Mouse (Mus musculus) liver, embryonic 11.5 days (tissue): ENCODE measurements around the gene Cradd. TPM values are rescaled to one million over a fixed set of nuclear protein-coding genes. Genes with fewer than 3 reads are reported as not detected.
A peak's percentile ranks its signal among the peaks of the same experiment; 100 is the strongest.

ENCODE experiments used
- ATAC-seq: fragments of 200-750 bp; cut with Nextera tagmentation; replicated peaks from 2 replicates; pipeline ENCODE4 v1.8.0; 2017; ENCODE audit warnings: moderate number of reproducible peaks, mild to moderate bottlenecking, moderate TSS enrichment, moderate library complexity; ENCODE audit not compliant: low FRiP score
- DNase-seq: peaks from one replicate; pipeline ENCODE4 v3.0.0-alpha.2; 2017; ENCODE audit warnings: low spot score
- H3K27ac ChIP-seq: fragments of 300-500 bp; sonication (generic); 2 replicates; pipeline ENCODE4 v1.5.1; 2014; ENCODE audit warnings: mild to moderate bottlenecking, low read depth, low read length, control low read depth
- H3K27me3 ChIP-seq: fragments of 300-500 bp; sonication (generic); replicated peaks from 2 replicates; pipeline ENCODE4 v1.6.1; 2014; ENCODE audit warnings: low read length, mixed read lengths; ENCODE audit not compliant: control insufficient read depth, insufficient read depth
- H3K36me3 ChIP-seq: fragments of 300-500 bp; sonication (generic); 2 replicates; pipeline ENCODE4 v1.6.1; 2014; ENCODE audit warnings: mild to moderate bottlenecking, low read length, moderate library complexity, mixed read lengths; ENCODE audit not compliant: control insufficient read depth, insufficient read depth
- H3K4me1 ChIP-seq: fragments of 300-500 bp; sonication (generic); replicated peaks from 2 replicates; pipeline ENCODE4 v1.6.1; 2014; ENCODE audit warnings: low read length, mixed read lengths; ENCODE audit not compliant: control insufficient read depth, insufficient read depth
- H3K4me2 ChIP-seq: fragments of 300-500 bp; sonication (generic); 2 replicates; pipeline ENCODE4 v1.6.1; 2014; ENCODE audit warnings: mild to moderate bottlenecking, control low read depth, moderate library complexity
- H3K4me3 ChIP-seq: fragments of 300-500 bp; sonication (generic); 2 replicates; pipeline ENCODE4 v1.5.1; 2014; ENCODE audit warnings: low read depth, low read length, control low read depth
- H3K9ac ChIP-seq: fragments of 300-500 bp; sonication (generic); 2 replicates; pipeline ENCODE4 v1.6.1; 2014; ENCODE audit warnings: low read depth, low read length, control low read depth
- H3K9me3 ChIP-seq: fragments of 300-500 bp; sonication (generic); 2 replicates; pipeline ENCODE4 v1.6.1; 2016; ENCODE audit warnings: low read length, inconsistent platforms, mixed read lengths; ENCODE audit not compliant: control insufficient read depth
- WGBS: fragments of 180-500 bp; shearing (Covaris S2); extraction: QIAGEN DNeasy Blood & Tissue Kit; methylation state at CpG from one replicate; pipeline ENCODE4 v1.1.7; 2014; 5-methylcytosine and 5-hydroxymethylcytosine counted together
- polyA plus RNA-seq: library from polyadenylated mRNA; unstranded; fragments of >200 nt; fragmentation: Nextera tagmentation; extraction: Ambion mirVana; gene quantifications from 2 replicates; pipeline ENCODE4 v1.2.1, GENCODE M21; 2014

Gene Cradd
- polyA plus RNA-seq, 1 experiment from 2014 or later, result 10.5 TPM

DNA sequence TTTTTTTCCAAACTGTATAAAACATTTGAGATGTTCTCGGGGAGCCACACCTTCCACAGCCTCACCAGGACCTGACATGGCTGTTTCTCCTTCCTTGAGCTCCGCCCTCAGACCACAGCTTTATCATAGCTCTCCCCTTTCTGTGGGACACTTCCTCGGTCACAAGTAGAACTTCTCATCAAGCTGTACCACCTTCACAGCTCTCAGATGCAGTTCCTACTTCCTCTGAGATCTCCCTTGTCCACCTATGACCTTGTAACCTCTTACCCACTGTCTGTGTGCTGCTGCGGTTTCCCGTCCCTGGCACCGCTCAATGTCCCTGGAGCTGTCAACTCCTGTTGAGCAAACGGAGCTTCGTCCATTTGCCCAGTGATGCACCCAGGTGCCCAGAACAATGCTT, 143.8 kb downstream of the Cradd start:
- no peak for ATAC-seq
- WGBS, result 34% methylated on average over 8 of the region's 8 CpGs
- peak overlapping the region; percentile 27 for H3K4me2 ChIP-seq

DNA sequence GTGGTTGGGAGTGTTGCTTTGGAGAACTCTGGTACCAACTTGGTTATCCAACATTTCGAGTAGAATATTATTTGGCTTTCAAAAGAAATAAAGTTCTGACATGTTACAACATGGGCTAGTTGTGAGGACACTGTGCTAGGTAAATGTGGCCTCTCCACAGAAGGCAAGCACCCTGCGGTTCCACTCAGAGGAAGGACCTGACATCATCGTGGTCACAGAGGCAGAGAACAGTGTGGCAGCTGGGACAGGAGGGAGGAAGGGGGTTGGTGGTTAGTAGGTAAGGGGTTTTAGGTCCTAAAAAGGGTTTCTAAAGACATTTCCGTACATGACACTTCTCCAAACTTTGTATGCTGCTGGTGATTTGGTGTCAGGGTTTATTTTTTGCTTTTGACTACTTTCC, 145.1 kb downstream of the Cradd start:
- no peak overlapping the region for H3K27ac ChIP-seq
- no peak for DNase-seq
- WGBS, result 59% methylated on average over 4 of the region's 4 CpGs
- no peaks in the 10 kb centered on the region for H3K9me3 ChIP-seq
- no peak overlapping the region for H3K9ac ChIP-seq
- no peak overlapping the region for H3K4me3 ChIP-seq
- no peak overlapping the region for H3K4me2 ChIP-seq
- no peaks in the 10 kb centered on the region for H3K27me3 ChIP-seq
- ATAC-seq, result no peak
- H3K36me3 ChIP-seq, result no peaks in the 10 kb centered on the region
- H3K4me1 ChIP-seq, result peaks cover 9% of the 10 kb centered on the region

More for the DNA sequence above, 143.8 kb downstream of the Cradd start:
- Histone ChIP-seq H3K4me1 (peaks cover 9% of the 10 kb centered on the region), H3K27me3 (no peaks in the 10 kb centered on the region), H3K27ac (no peak overlapping the region; the same call in 1 of the 2 replicates), H3K9me3 (no peaks in the 10 kb centered on the region), H3K36me3 (no peaks in the 10 kb centered on the region), H3K9ac (no peak overlapping the region), H3K4me3 (no peak overlapping the region)
- no peak for DNase-seq

DNA sequence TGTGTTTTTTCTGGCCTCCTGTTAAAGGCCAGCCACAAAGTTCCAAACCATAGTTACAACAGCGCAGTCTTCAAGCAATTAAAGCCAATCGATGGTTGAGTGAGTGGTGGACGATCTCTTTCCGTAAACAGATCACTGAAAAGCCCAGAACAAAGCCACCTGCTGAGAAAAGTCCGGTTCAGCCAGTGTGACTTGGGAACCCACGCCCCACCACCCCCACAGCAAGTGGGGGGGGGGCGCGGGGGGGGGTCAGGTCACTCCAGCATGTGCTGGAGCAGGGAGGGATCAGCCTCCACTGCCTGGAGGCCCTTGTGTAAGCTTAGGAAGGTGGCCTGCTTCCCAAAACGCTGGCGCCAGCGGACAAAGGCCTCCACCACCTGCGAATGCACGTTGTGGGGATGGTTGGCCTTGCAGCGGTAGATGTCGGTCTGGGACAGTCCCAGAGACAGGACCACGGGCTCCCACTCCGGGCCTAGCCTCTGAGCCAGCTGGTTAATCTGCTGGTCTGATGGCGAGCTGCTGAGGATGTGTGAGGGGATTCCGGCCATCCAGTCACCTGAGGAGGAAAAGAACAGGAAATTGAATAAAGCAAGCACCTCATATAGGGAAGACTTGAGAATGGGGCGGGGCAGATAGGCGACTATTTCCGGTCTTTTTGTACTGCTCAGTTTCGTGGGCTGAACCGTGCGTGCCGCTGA, 148.4 kb downstream of the Cradd start:
- Histone ChIP-seq H3K9ac (no peak overlapping the region), H3K9me3 (no peaks in the 10 kb centered on the region), H3K4me3 (no peak overlapping the region), H3K27me3 (no peaks in the 10 kb centered on the region), H3K27ac (no peak overlapping the region), H3K4me2 (no peak overlapping the region), H3K4me1 (peaks cover 3% of the 10 kb centered on the region), H3K36me3 (no peaks in the 10 kb centered on the region)
- no peak for DNase-seq
- 67% methylated on average over 25 of the region's 26 CpGs for WGBS
- no peak for ATAC-seq

DNA sequence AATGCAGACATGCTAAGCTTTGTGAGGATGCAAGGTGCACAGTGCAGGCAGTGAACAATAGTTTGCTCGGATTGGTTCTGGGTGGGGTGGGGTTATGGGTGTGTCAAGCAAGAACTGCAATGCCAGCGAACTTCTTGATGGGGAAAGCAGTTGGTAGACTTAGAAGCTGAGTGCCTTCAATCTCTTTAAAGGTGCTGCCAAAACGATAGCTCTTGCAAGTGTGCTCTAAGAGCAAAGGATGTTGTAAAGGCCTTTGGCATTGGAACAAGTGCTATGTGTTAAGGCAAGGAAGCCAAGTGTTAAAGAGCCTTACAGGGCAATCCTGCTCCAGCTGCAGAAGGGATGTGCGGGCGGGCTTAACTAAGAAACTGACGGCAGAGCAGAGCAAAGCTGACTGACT, 149.7 kb downstream of the Cradd start:
- 74% methylated on average over 6 of the region's 6 CpGs for WGBS
- ATAC-seq, result no peak
- no peak overlapping the region for H3K4me3 ChIP-seq
- no peaks in the 10 kb centered on the region for H3K9me3 ChIP-seq
- no peaks in the 10 kb centered on the region for H3K36me3 ChIP-seq
- H3K9ac ChIP-seq, result no peak overlapping the region
- H3K4me1 ChIP-seq, result no peaks in the 10 kb centered on the region; the same call in 1 of the 2 replicates
- no peak overlapping the region for H3K4me2 ChIP-seq
- no peak overlapping the region for H3K27ac ChIP-seq
- no peak for DNase-seq
- H3K27me3 ChIP-seq, result no peaks in the 10 kb centered on the region

DNA sequence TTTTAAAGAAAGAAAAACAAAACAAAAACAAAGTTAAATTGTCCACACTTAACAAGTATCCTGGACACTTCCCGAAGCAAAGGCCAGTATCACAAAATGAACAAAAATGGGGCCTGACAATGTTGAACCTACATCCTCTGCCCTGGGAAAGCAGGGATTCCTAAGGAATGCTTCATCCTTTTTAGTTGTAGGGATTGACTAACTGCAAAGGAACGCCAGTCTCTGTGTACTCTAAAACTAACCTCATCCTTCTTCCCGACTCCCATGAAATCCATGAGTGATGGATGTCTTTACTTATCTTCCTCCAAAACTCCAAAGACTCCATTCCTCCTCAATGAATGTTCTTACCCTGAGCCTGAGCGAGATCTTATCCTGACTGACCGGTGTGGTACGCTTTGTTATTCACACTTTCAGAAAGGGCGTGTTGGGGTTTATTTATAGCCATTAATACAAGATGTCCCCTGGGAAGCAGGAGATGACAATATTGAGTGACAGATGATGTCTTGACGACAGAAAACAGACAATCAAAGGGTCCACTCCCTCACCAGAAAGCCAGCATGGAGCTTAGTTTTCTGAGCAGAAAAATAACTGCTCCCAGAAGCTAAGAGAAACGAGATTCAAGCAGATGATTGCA, 153.1 kb downstream of the Cradd start:
- DNase-seq (no peak), ATAC-seq (no peak)
- Histone ChIP-seq H3K4me3 (no peak overlapping the region), H3K4me1 (no peaks in the 10 kb centered on the region; the same call in 1 of the 2 replicates), H3K9ac (no peak overlapping the region), H3K27ac (no peak overlapping the region), H3K36me3 (no peaks in the 10 kb centered on the region), H3K9me3 (no peaks in the 10 kb centered on the region), H3K27me3 (no peaks in the 10 kb centered on the region), H3K4me2 (no peak overlapping the region)
- 64% methylated on average over 9 of the region's 9 CpGs for WGBS

DNA sequence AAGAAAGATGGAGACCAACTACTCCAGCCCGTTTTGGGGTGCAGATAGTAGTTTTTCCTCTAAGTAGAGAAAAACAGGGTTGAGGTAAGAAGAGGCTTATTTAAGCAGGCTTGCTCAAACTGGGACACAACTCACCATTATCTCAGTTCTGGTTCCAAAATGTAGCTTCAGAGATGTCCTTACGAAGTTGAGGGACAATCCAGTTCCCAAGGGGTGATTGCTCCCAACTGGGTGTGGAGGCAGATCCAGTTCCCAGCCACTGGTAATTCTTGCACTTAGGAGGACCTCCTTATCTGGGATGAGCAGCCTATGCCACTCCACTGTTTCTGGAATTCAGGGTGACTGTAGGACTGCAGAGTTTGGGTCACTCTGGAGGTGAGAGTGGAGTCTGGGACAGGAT, 159.0 kb downstream of the Cradd start:
- no peak overlapping the region for H3K9ac ChIP-seq
- no peaks in the 10 kb centered on the region for H3K9me3 ChIP-seq
- no peaks in the 10 kb centered on the region for H3K4me1 ChIP-seq
- no peak overlapping the region for H3K4me2 ChIP-seq
- H3K36me3 ChIP-seq, result no peaks in the 10 kb centered on the region
- H3K27ac ChIP-seq, result no peak overlapping the region
- ATAC-seq (no peak), DNase-seq (no peak)
- WGBS, result 68% methylated on average over 2 of the region's 2 CpGs
- no peaks in the 10 kb centered on the region for H3K27me3 ChIP-seq
- no peak overlapping the region for H3K4me3 ChIP-seq

DNA sequence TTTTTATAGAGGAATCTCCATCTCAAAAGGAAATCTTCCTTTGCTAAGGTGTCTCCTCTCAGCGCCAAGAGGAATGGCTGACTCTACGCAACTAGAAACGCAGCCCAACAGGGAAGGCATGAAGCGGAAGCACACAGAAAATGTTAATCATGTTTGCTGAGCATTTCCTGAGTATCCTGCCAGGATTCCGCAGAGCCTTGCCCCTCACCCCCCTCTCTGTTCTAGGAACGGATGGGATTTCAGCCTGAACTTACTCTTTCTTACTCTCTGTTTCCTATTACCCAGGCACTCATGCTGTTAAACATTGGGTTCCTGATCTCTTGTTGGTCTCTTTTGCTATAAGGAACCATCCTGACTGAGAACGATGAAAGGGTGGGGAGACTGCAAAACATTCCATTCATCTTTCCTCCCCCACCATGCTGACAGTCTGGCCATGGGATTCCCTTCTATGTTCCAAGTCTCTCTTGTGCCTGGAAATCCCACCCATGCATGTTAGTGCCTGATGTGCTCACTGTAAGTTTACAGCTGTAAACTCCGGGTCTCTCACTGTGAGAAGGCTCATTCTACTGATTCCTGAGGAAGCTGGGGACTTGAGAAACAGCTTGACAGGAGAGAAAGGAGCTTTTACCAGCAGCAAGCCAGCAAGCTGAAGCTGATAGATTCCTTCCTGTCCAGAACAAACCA, 161.1 kb downstream of the Cradd start:
- H3K9ac ChIP-seq, result no peak overlapping the region
- H3K9me3 ChIP-seq, result no peaks in the 10 kb centered on the region
- H3K27ac ChIP-seq, result 0 out of 2 replicates have a peak overlapping the region, but pooled peaks have one; percentile 29
- ATAC-seq, result no peak
- H3K4me2 ChIP-seq, result no peak overlapping the region
- H3K4me1 ChIP-seq, result no peaks in the 10 kb centered on the region
- DNase-seq, result no peak
- no peaks in the 10 kb centered on the region for H3K27me3 ChIP-seq
- H3K36me3 ChIP-seq, result no peaks in the 10 kb centered on the region
- H3K4me3 ChIP-seq, result no peak overlapping the region
- WGBS, result 51% methylated on average over 8 of the region's 8 CpGs

DNA sequence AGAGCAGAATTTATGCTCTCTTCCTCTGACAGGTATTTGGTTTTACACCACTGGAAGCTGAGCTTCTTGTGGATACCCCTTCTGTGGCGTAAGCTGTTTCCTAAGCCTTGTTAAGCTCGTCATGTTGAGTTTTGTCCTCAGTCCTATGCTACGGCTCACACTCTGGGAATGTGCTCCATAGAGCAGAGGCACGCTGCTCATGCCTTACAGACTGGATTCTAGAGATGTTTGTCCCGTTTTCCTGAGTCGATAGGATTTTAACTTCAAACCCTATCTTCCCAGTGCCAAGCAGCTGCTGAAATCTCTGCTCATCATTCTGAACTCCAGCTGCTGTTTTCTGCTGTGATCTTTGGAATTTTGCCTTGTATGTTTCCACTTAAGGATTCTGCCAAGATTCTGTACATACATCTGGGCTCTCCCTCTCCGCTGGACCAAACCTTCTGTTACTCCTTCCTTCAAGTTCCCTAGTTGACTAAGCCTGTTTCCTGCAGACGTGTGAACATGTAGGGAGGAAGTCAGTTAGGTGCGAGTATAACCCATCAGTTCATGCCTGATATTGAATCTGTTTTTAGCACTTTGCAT, 164.2 kb downstream of the Cradd start:
- ATAC-seq, result no peak
- Histone ChIP-seq H3K36me3 (no peaks in the 10 kb centered on the region), H3K4me2 (no peak overlapping the region), H3K9ac (no peak overlapping the region), H3K9me3 (no peaks in the 10 kb centered on the region), H3K27me3 (no peaks in the 10 kb centered on the region), H3K4me1 (no peaks in the 10 kb centered on the region), H3K4me3 (no peak overlapping the region), H3K27ac (no peak overlapping the region)
- WGBS, result 64% methylated on average over 9 of the region's 9 CpGs
- DNase-seq, result no peak
